Mouse (Mus musculus) limb, embryonic 12.5 days (tissue): Measurements from ENCODE around the gene Dhrs1. TPM values are rescaled to one million over a fixed set of nuclear protein-coding genes. Genes with fewer than 3 reads are reported as not detected.

Experiments
- ATAC-seq: fragments of 200-750 bp; cut with Nextera tagmentation; 2 replicates; pipeline ENCODE4 v1.8.0; 2017; ENCODE audit warnings: low read depth, moderate TSS enrichment; ENCODE audit not compliant: insufficient number of reproducible peaks, insufficient read depth, low FRiP score, low TSS enrichment
- H3K27ac ChIP-seq: fragments of 300-500 bp; sonication (generic); 2 replicates; pipeline ENCODE4 v1.5.1; 2016; ENCODE audit warnings: mild to moderate bottlenecking, moderate library complexity
- H3K27me3 ChIP-seq: fragments of 300-500 bp; sonication (generic); 2 replicates; pipeline ENCODE4 v1.6.1; 2016; ENCODE audit warnings: mild to moderate bottlenecking, moderate library complexity
- H3K36me3 ChIP-seq: fragments of 300-500 bp; sonication (generic); 2 replicates; pipeline ENCODE4 v1.6.1; 2016; ENCODE audit warnings: mild to moderate bottlenecking, moderate library complexity
- H3K4me1 ChIP-seq: fragments of 300-500 bp; sonication (generic); replicated peaks from 2 replicates; pipeline ENCODE4 v1.6.1; 2016
- H3K4me2 ChIP-seq: fragments of 300-500 bp; sonication (generic); 2 replicates; pipeline ENCODE4 v1.6.1; 2016; ENCODE audit warnings: mild to moderate bottlenecking, moderate library complexity
- H3K4me3 ChIP-seq: fragments of 300-500 bp; sonication (generic); replicated peaks from 2 replicates; pipeline ENCODE4 v1.5.1; 2016; ENCODE audit warnings: mild to moderate bottlenecking
- H3K9ac ChIP-seq: fragments of 300-500 bp; sonication (generic); replicated peaks from 2 replicates; pipeline ENCODE4 v1.6.1; 2016; ENCODE audit warnings: mild to moderate bottlenecking, moderate library complexity
- H3K9me3 ChIP-seq: fragments of 300-500 bp; sonication (generic); 2 replicates; pipeline ENCODE4 v1.6.1; 2016; ENCODE audit warnings: mild to moderate bottlenecking, moderate library complexity
- WGBS: fragments of 180-500 bp; shearing (Covaris S2); methylation state at CpG from one replicate; pipeline ENCODE4 v1.1.7; 2016; 5-methylcytosine and 5-hydroxymethylcytosine counted together
- polyA plus RNA-seq: library from polyadenylated mRNA; unstranded; fragments of >200 nt; fragmentation: Nextera tagmentation; extraction: Ambion mirVana; gene quantifications from 2 replicates; pipeline ENCODE4 v1.2.1, GENCODE M21; 2016

Gene Dhrs1
- polyA plus RNA-seq: 72.5 and 82.6 TPM in 2 replicates

GRCm38 (mm10) chr14:55745180-55745860 is at the start of gene Dhrs1, which contains the start of gene Nop9:
Dhrs1 (minus strand) TSS chr14:55745690.
Nop9 (plus strand) TSS chr14:55745693.
- H3K9me3 ChIP-seq: no peaks in the 10 kb centered on the region
- no peaks in the 10 kb centered on the region for H3K27me3 ChIP-seq
- H3K27ac ChIP-seq: no peak within 1 kb of the TSS
- peak within 1 kb of the TSS; percentile 99 for H3K4me2 ChIP-seq
- 2% methylated on average over 48 of the region's 48 CpGs for WGBS
- peak within 1 kb of the TSS; percentile 94 for H3K4me3 ChIP-seq
- ATAC-seq: peak; percentile 75
- peak within 1 kb of the TSS; percentile 83 for H3K9ac ChIP-seq
- H3K4me1 ChIP-seq: peaks cover 30% of the 10 kb centered on the region
- H3K36me3 ChIP-seq: peaks cover 48% of the 10 kb centered on the region

GRCm38 (mm10) chr14:55793946-55794345 is 48.5 kb upstream of the Dhrs1 start:
- Histone ChIP-seq H3K4me2 (no peak overlapping the region), H3K9me3 (no peaks in the 10 kb centered on the region), H3K27me3 (peaks cover 13% of the 10 kb centered on the region), H3K36me3 (no peaks in the 10 kb centered on the region), H3K4me1 (no peaks in the 10 kb centered on the region), H3K9ac (no peak overlapping the region), H3K27ac (no peak overlapping the region), H3K4me3 (no peak overlapping the region)
- WGBS: 63% methylated on average over 2 of the region's 2 CpGs
- no peak for ATAC-seq

- no peak for ATAC-seq
- Histone ChIP-seq H3K4me1 (0 out of 2 replicates have a peak, but pooled peaks cover 1% of the 10 kb centered on the region), H3K9me3 (no peaks in the 10 kb centered on the region), H3K27ac (no peak overlapping the region), H3K9ac (no peak overlapping the region), H3K4me2 (no peak overlapping the region), H3K27me3 (peaks cover 18% of the 10 kb centered on the region), H3K4me3 (no peak overlapping the region), H3K36me3 (no peaks in the 10 kb centered on the region)
- 61% methylated on average over 2 of the region's 2 CpGs for WGBS
Measured at GRCm38 (mm10) chr14:55793461-55793860, 48.0 kb upstream of the Dhrs1 start.

- Histone ChIP-seq H3K9ac (peak within 1 kb of the TSS; percentile 61), H3K4me2 (peak within 1 kb of the TSS; percentile 76), H3K27ac (no peak within 1 kb of the TSS), H3K4me3 (peak within 1 kb of the TSS; percentile 46), H3K27me3 (peaks cover 67% of the 10 kb centered on the region), H3K9me3 (no peaks in the 10 kb centered on the region), H3K4me1 (peaks cover 17% of the 10 kb centered on the region), H3K36me3 (0 out of 2 replicates have a peak, but pooled peaks cover 5% of the 10 kb centered on the region)
- ATAC-seq: no peak
- WGBS: 6% methylated on average over 40 of the region's 40 CpGs
Measured at GRCm38 (mm10) chr14:55788256-55789050, 43.0 kb upstream of the Dhrs1 start, which contains the start of gene Ripk3. Ripk3 (minus strand) TSS chr14:55788865.

GRCm38 (mm10) chr14:55787731-55788130 is 42.2 kb upstream of the Dhrs1 start:
- H3K4me1 ChIP-seq: peaks cover 19% of the 10 kb centered on the region
- 38% methylated on average over 11 of the region's 11 CpGs for WGBS
- H3K9me3 ChIP-seq: no peaks in the 10 kb centered on the region
- H3K27ac ChIP-seq: no peak overlapping the region
- H3K27me3 ChIP-seq: peaks cover 69% of the 10 kb centered on the region
- H3K4me3 ChIP-seq: peak overlapping the region; percentile 46
- no peak for ATAC-seq
- H3K36me3 ChIP-seq: 0 out of 2 replicates have a peak, but pooled peaks cover 5% of the 10 kb centered on the region
- peak overlapping the region; percentile 76 for H3K4me2 ChIP-seq
- H3K9ac ChIP-seq: no peak overlapping the region

- H3K36me3 ChIP-seq: 0 out of 2 replicates have a peak, but pooled peaks cover 5% of the 10 kb centered on the region
- H3K4me2 ChIP-seq: no peak overlapping the region
- H3K9ac ChIP-seq: no peak overlapping the region
- no peaks in the 10 kb centered on the region for H3K9me3 ChIP-seq
- no peak overlapping the region for H3K4me3 ChIP-seq
- WGBS: 29% methylated on average over 6 of the region's 6 CpGs
- H3K27me3 ChIP-seq: peaks cover 78% of the 10 kb centered on the region
- peaks cover 33% of the 10 kb centered on the region for H3K4me1 ChIP-seq
- ATAC-seq: no peak
- no peak overlapping the region for H3K27ac ChIP-seq
Measured at GRCm38 (mm10) chr14:55785195-55785594, 39.7 kb upstream of the Dhrs1 start.

- Histone ChIP-seq H3K4me1 (peaks cover 33% of the 10 kb centered on the region), H3K9ac (peak within 1 kb of the TSS; percentile 65), H3K4me2 (peak within 1 kb of the TSS; percentile 78), H3K9me3 (no peaks in the 10 kb centered on the region), H3K4me3 (peak within 1 kb of the TSS; percentile 54), H3K27me3 (peaks cover 66% of the 10 kb centered on the region), H3K36me3 (peaks cover 5% of the 10 kb centered on the region; the same call in 1 of the 2 replicates), H3K27ac (peak within 1 kb of the TSS; percentile 80)
- no peak for ATAC-seq
- 3% methylated on average over 13 of the region's 13 CpGs for WGBS
Measured at GRCm38 (mm10) chr14:55783958-55784235, 38.4 kb upstream of the Dhrs1 start, which contains the start of gene Adcy4. Adcy4 (minus strand) TSS chr14:55784095.

- peaks cover 31% of the 10 kb centered on the region for H3K4me1 ChIP-seq
- peak overlapping the region; percentile 54 for H3K4me3 ChIP-seq
- peaks cover 11% of the 10 kb centered on the region for H3K36me3 ChIP-seq
- peak overlapping the region; percentile 78 for H3K4me2 ChIP-seq
- peak overlapping the region; percentile 79 for H3K27ac ChIP-seq
- peak; percentile 34; the same call in 1 of the 2 replicates for ATAC-seq
- H3K27me3 ChIP-seq: peaks cover 62% of the 10 kb centered on the region
- 2% methylated on average over 31 of the region's 31 CpGs for WGBS
- H3K9me3 ChIP-seq: no peaks in the 10 kb centered on the region
- H3K9ac ChIP-seq: peak overlapping the region; percentile 65
Measured at GRCm38 (mm10) chr14:55783171-55783957, 37.9 kb upstream of the Dhrs1 start.

- ATAC-seq: no peak
- Histone ChIP-seq H3K27me3 (peaks cover 53% of the 10 kb centered on the region), H3K27ac (peak overlapping the region; percentile 80), H3K4me1 (peaks cover 27% of the 10 kb centered on the region), H3K9me3 (no peaks in the 10 kb centered on the region), H3K36me3 (peaks cover 20% of the 10 kb centered on the region), H3K4me2 (peak overlapping the region; percentile 78), H3K4me3 (peak overlapping the region; percentile 54), H3K9ac (0 out of 2 replicates have a peak overlapping the region, but pooled peaks have one; percentile 27)
- WGBS: 51% methylated on average over 9 of the region's 9 CpGs
Measured at GRCm38 (mm10) chr14:55782361-55782960, 37.0 kb upstream of the Dhrs1 start.

GRCm38 (mm10) chr14:55781310-55781709 is 35.8 kb upstream of the Dhrs1 start:
- peak overlapping the region; percentile 78 for H3K4me2 ChIP-seq
- peaks cover 42% of the 10 kb centered on the region for H3K27me3 ChIP-seq
- H3K36me3 ChIP-seq: peaks cover 28% of the 10 kb centered on the region
- peak overlapping the region; percentile 26 for H3K4me3 ChIP-seq
- peak; percentile 27; the same call in 1 of the 2 replicates for ATAC-seq
- no peak overlapping the region; the same call in 1 of the 2 replicates for H3K9ac ChIP-seq
- H3K27ac ChIP-seq: peak overlapping the region; percentile 4; the same call in 1 of the 2 replicates
- H3K4me1 ChIP-seq: peaks cover 27% of the 10 kb centered on the region
- no peaks in the 10 kb centered on the region for H3K9me3 ChIP-seq
- 19% methylated on average over 14 of the region's 14 CpGs for WGBS
